Mouse (Mus musculus) megakaryocyte, embryonic 14.5 days (primary cell): ENCODE data around the gene Dyrk4.

Experiments
- FLI1 ChIP-seq: IDR thresholded peaks from 2 replicates; pipeline ENCODE4 v1.6.1; 2012; ENCODE audit warnings: low read length, inconsistent platforms, mixed read lengths
- GATA1 ChIP-seq: IDR thresholded peaks from 3 replicates; pipeline ENCODE4 v1.6.1; 2012; ENCODE audit warnings: mixed read lengths, low read length, inconsistent platforms, borderline replicate concordance

- TF ChIP-seq GATA1, result no peak
- no peak for TF ChIP-seq FLI1
These were observed 13.8 kb downstream of the Dyrk4 start for GRCm38 (mm10) chr6:126907876-126908275.
